Mouse (Mus musculus): ENCODE data around the gene Dpm1. TPM values are rescaled to one million over a fixed set of nuclear protein-coding genes. Genes with fewer than 3 reads are reported as not detected.
A peak's percentile ranks its signal among the peaks of the same experiment; 100 is the strongest.

Dpm1 gene
- total RNA-seq (2021), result 10 to 100 TPM; 53.0 to 66.3 TPM
- long read RNA-seq, experiment 1, transcript Dpm1-204 (7 exons, 630 nt), result minor isoform, 8 of 41 reads
- long read RNA-seq, experiment 1, transcript Dpm1-209 (9 exons, 2,293 nt), result major isoform, 30 of 41 reads
- long read RNA-seq, experiment 1, partial matches to known transcripts, result 0 of 41 reads
- long read RNA-seq, experiment 1, other reads (novel, unspliced or antisense), result 2 of 41 reads
- long read RNA-seq, experiment 2, transcript Dpm1-204 (7 exons, 630 nt), result minor isoform, 8 of 30 reads
- long read RNA-seq, experiment 2, transcript Dpm1-209 (9 exons, 2,293 nt), result major isoform, 22 of 30 reads
- long read RNA-seq, experiment 2, partial matches to known transcripts, result 0 of 30 reads
- long read RNA-seq, experiment 2, other reads (novel, unspliced or antisense), result 0 of 30 reads

- intact Hi-C loops (cut with DNase I), result no loop called here
- DNase-seq (ENCODE audit: low spot score in 2 of 2), result peak; percentile 86 to 88
These were observed at the start of gene Dpm1, which contains the start of the genes Gm20716 and Mocs3 for GRCm38 (mm10) chr2:168230026-168230728. Dpm1 (minus strand) TSS chr2:168230591. Gm20716 (minus strand) TSS chr2:168230364. Mocs3 (plus strand) TSS chr2:168230622.

GRCm38 (mm10) chr2:168274374-168274935 lies 44.1 kb upstream of the Dpm1 start:
- intact Hi-C loops (cut with DNase I), result loop anchor here (2.0 kb wide), 1 partner anchor 170 kb away; no protein-coding TSS in a partner anchor
- DNase-seq (ENCODE audit: low spot score in 2 of 2), result peak; percentile 58 to 74

- DNase-seq (ENCODE audit: low spot score in 2 of 2), result no peak
- intact Hi-C loops (cut with DNase I), result no loop called here
These were observed 43.0 kb upstream of the Dpm1 start for GRCm38 (mm10) chr2:168273387-168273786.

GRCm38 (mm10) chr2:168268033-168268432 lies 37.6 kb upstream of the Dpm1 start:
- no peak for DNase-seq (ENCODE audit: low spot score in 2 of 2)
- intact Hi-C loops (cut with DNase I), result no loop called here

- DNase-seq (ENCODE audit: low spot score in 2 of 2), result peak; percentile 65 to 83
- intact Hi-C loops (cut with DNase I), result no loop called here
These were observed 30.5 kb upstream of the Dpm1 start for GRCm38 (mm10) chr2:168260900-168261299.

GRCm38 (mm10) chr2:168260124-168260523 lies 29.7 kb upstream of the Dpm1 start:
- no peak for DNase-seq (ENCODE audit: low spot score in 2 of 2)
- intact Hi-C loops (cut with DNase I), result no loop called here

GRCm38 (mm10) chr2:168259046-168259445 lies 28.7 kb upstream of the Dpm1 start:
- intact Hi-C loops (cut with DNase I), result no loop called here
- no peak for DNase-seq (ENCODE audit: low spot score in 2 of 2)

- DNase-seq (ENCODE audit: low spot score in 2 of 2), result no peak
- intact Hi-C loops (cut with DNase I), result no loop called here
These were observed 26.8 kb upstream of the Dpm1 start for GRCm38 (mm10) chr2:168257188-168257587.

GRCm38 (mm10) chr2:168256506-168256905 lies 26.1 kb upstream of the Dpm1 start:
- intact Hi-C loops (cut with DNase I), result no loop called here
- DNase-seq (ENCODE audit: low spot score in 2 of 2), result no peak

GRCm38 (mm10) chr2:168253822-168254221 lies 23.4 kb upstream of the Dpm1 start:
- intact Hi-C loops (cut with DNase I), result no loop called here

GRCm38 (mm10) chr2:168252639-168253292 lies 22.4 kb upstream of the Dpm1 start:
- intact Hi-C loops (cut with DNase I), result no loop called here
- DNase-seq (ENCODE audit: low spot score in 2 of 2), result no peak

More at GRCm38 (mm10) chr2:168253822-168254221, 23.4 kb upstream of the Dpm1 start:
- DNase-seq (ENCODE audit: low spot score in 2 of 2), result peak; percentile 46 to 80

- DNase-seq (ENCODE audit: low spot score in 2 of 2), result peak; percentile 93
- intact Hi-C loops (cut with DNase I), result loop anchor here (1.0 to 2.0 kb wide), 2 partner anchors 195 to 379 kb away; no protein-coding TSS in a partner anchor
These were observed 19.9 kb upstream of the Dpm1 start for GRCm38 (mm10) chr2:168250270-168250669.

GRCm38 (mm10) chr2:168248856-168249245 lies 18.5 kb upstream of the Dpm1 start:
- DNase-seq (ENCODE audit: low spot score in 2 of 2), result no peak
- intact Hi-C loops (cut with DNase I), result no loop called here

GRCm38 (mm10) chr2:168248167-168248855 lies 17.9 kb upstream of the Dpm1 start:
- no peak for DNase-seq (ENCODE audit: low spot score in 2 of 2)

GRCm38 (mm10) chr2:168245571-168245970 lies 15.2 kb upstream of the Dpm1 start:
- intact Hi-C loops (cut with DNase I), result no loop called here

More at GRCm38 (mm10) chr2:168248167-168248855, 17.9 kb upstream of the Dpm1 start:
- intact Hi-C loops (cut with DNase I), result no loop called here

GRCm38 (mm10) chr2:168243278-168243677 lies 12.9 kb upstream of the Dpm1 start:
- intact Hi-C loops (cut with DNase I), result no loop called here
- DNase-seq (ENCODE audit: low spot score in 2 of 2), result no peak

More at GRCm38 (mm10) chr2:168245571-168245970, 15.2 kb upstream of the Dpm1 start:
- no peak for DNase-seq (ENCODE audit: low spot score in 2 of 2)

- intact Hi-C loops (cut with DNase I), result no loop called here
- no peak for DNase-seq (ENCODE audit: low spot score in 2 of 2)
These were observed 12.4 kb upstream of the Dpm1 start for GRCm38 (mm10) chr2:168242841-168243240.

GRCm38 (mm10) chr2:168238335-168238734 lies 7.9 kb upstream of the Dpm1 start:
- DNase-seq (ENCODE audit: low spot score in 2 of 2), result no peak
- intact Hi-C loops (cut with DNase I), result no loop called here

- DNase-seq (ENCODE audit: low spot score in 2 of 2), result no peak
- intact Hi-C loops (cut with DNase I), result no loop called here
These were observed 2.9 kb upstream of the Dpm1 start for GRCm38 (mm10) chr2:168233286-168233685.
